Mouse (Mus musculus): ENCODE results near the gene Kcnk5.

- no peak for TF ChIP-seq CTCF (IDR thresholded peaks at IDR 0.05; ENCODE audit: low read depth)
- no peak for TF ChIP-seq EP300 (IDR thresholded peaks at IDR 0.05; ENCODE audit: low read depth)
Observed at GRCm38 (mm10) chr14:20103207-20103606, 78.4 kb downstream of the Kcnk5 start.

Data from liver, postnatal 0 days (tissue).